Mouse (Mus musculus) adrenal gland, adult 18-20 months (tissue): ENCODE results near the gene Mrrf. TPM values are rescaled to one million over a fixed set of nuclear protein-coding genes. Genes with fewer than 3 reads are reported as not detected.

ENCODE experiments used
- DNase-seq, 2 experiments: peaks; one replicate each; pipeline ENCODE4 v3.0.0; 2021 to 2022; ENCODE audit warnings: low spot score in 2 of 2
- total RNA-seq, 2 experiments: library from RNA; stranded (reverse); gene quantifications; 1 replicate in 1 of 2; 2 replicates in 1 of 2; pipeline ENCODE4 v1.2.3; 2021

Mrrf gene
- total RNA-seq, 2 experiments from 2014 or later, result 26.0 to 30.6 TPM

- DNase-seq, result no peak
Observed at GRCm38 (mm10) chr2:36198882-36199262, 62.7 kb downstream of the Mrrf start.

- DNase-seq, result no peak
Observed at GRCm38 (mm10) chr2:36200813-36201212, 64.6 kb downstream of the Mrrf start.

GRCm38 (mm10) chr2:36201756-36202610 lies 65.8 kb downstream of the Mrrf start:
- no peak for DNase-seq

- no peak for DNase-seq
Observed at GRCm38 (mm10) chr2:36202611-36202880, 66.4 kb downstream of the Mrrf start.

DNA sequence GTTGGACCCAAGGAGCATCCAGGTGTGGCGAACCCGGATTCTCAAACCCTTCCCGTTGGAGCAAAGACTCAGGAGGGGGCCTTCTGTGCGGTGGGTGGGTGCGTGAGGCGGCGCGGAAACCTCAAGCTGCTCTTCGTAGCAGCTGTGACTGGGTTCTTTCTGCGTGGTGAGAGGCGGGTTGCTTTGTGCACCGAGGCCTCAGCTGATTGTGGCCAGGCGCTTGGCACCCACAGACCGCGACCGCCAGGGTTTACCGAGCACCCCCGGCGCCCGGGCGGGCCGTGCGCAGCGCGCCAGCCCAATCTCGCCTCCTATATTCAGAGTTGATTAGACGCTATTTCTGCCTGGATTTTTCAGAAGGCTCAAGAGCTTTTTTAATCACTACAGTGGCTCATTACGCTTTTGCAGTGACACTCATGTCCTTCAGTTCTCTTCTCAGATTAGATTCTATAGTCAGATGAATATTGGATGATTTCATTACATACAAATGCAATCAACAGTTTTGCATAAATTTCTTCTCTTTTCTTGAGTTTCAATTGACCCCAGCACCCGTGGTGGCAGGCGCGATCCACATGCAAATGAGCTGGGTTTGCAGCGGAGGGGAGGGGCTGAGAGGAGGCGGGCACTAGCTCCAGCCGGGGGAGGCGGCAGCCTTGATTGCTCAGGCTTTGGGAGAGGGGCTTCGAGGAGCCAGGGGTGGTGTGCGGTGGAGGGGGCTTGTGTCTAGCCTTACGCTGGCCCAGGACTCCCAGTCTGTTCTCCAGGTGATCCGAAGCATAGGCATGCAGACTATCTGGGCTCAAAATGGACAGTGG lies 67.0 kb downstream of the Mrrf start:
- peak in 1 of 2 experiments; percentile 18 for DNase-seq

DNA sequence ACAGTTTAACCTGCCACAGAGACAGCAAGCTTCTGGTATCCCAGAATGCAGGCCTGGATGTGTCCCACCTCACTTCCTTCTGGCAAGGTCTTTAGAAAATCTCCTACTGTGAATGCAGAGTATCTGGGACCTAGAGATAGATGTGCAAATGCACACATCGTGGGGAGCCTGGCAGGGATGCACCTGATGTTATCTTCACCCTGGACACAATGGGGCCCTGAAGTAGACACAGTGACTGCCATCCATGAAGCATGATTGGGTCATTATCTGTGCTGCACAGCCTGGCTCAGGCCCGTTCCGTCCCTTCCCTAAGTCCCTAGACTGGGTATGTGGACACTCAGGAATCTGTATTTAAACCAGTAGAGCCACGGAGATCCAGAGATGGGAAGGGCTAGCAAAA lies 68.4 kb downstream of the Mrrf start:
- no peak for DNase-seq

DNA sequence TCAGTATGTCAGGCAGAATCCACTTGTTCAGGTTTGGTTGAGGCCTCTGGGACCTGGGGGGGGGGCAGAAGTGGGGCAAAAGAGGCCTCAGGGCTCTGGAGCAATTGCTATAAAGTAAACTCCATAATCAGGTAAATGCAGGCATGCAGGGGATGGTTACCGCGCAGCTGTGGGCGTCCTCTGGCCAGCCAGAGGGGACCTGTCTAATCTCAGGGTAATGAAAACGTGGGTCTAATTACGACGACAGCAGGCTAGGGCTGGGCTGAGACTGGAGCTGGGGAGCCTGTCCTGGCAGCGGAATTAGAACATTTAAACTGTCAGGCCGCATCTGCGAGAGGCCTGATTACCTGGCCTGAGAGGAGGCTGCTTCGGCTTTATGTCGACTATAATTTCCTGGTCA lies 70.9 kb downstream of the Mrrf start:
- DNase-seq, result no peak

DNA sequence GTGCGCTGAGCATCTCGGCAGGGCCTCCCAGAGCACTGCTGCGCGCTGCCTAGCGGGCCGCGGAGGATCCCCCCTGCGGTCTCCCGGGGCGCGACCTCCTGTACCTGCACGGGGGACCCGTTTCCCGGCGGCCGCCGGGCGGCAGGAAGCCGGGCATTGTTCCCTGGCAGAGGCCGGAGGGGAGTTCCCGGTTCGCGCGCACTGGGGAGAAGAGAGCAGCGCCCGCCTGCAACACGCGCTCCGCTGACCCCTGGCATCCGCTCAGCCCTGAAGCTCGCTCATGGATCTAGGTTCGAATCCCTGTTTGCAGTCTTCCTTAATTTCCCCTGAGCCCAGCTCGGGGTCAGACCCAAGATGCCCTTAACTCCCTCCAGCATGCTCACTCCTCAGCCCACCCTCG lies 74.6 kb downstream of the Mrrf start:
- DNase-seq, result no peak

- no peak for DNase-seq
Observed at GRCm38 (mm10) chr2:36211785-36212184, 75.6 kb downstream of the Mrrf start.

- no peak for DNase-seq
Observed at GRCm38 (mm10) chr2:36213108-36213507, 76.9 kb downstream of the Mrrf start.

GRCm38 (mm10) chr2:36214023-36214422 lies 77.8 kb downstream of the Mrrf start:
- DNase-seq, result peak; percentile 86 to 88

DNA sequence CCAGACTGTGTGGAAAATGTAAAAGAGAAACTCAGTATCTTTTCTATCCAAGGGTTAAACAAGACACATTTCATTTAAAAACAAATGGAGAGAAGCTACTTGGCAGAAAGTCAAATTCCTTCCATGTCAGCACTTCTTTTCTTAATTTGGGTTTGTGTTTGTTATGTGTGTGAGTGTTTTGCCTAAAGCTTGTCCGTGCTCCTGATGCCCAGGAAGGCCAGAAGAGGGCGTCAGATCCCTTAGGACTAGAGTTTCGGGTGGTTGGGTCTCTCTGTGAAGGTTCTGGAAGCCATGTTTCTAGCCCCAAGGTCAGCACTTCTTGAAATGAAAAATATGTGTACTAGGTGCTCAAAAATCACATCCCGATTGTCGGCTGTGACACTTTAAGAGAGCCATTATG lies 78.2 kb downstream of the Mrrf start:
- DNase-seq, result no peak

- DNase-seq, result no peak
Observed at GRCm38 (mm10) chr2:36215203-36215739, 79.1 kb downstream of the Mrrf start.

DNA sequence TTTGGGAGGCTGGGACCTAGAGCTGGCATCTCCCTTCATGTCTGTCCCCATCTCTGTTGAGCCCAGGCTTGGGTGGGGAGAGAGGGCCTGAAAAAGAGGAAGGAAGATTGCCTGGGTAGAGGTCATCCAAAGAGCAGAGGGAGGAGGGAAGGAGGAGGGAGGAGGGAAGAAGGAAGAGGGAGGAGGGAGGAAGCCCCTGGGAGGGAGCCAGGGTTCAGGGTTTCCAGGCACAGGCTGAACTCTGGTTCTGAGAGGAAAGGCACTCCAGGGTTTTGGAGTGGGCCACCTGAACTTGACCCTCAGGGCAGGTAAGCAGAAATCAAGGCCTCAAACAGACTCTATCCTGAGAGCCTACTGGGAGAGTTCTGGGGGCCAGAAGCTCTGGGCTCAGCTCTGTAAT lies 80.4 kb downstream of the Mrrf start:
- no peak for DNase-seq

DNA sequence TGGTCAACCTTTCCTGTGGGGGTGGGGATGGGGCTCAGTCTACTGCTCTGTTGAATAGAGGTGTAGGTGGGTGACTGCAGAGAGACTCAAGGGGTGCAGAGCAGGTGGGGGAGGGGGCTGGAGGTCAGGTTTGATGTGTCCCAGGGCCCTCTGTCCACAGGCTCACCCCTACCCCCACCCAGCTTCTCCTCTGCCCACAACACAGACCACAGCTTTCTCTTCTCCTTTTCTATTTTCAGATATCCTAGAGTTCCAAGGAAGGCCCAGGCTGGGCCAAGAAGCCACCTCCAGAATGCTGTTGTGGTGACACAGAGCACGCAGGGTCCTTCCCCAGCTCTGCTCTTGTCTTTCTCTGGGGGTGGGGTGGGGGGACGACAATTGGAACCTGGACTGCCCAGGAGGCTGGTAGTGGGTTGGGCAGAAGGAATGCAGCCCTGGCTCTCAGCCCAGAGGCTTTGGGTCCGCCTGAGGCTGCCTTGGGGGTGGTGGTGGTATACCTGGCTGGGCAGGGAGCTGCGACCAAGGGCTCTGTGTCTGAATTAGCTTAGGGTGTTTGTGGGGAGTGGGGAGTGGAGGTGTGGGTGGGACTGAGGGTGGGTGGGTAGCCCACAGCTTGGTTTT lies 80.9 kb downstream of the Mrrf start:
- no peak for DNase-seq

- no peak for DNase-seq
Observed at GRCm38 (mm10) chr2:36217692-36218233, 81.6 kb downstream of the Mrrf start.

DNA sequence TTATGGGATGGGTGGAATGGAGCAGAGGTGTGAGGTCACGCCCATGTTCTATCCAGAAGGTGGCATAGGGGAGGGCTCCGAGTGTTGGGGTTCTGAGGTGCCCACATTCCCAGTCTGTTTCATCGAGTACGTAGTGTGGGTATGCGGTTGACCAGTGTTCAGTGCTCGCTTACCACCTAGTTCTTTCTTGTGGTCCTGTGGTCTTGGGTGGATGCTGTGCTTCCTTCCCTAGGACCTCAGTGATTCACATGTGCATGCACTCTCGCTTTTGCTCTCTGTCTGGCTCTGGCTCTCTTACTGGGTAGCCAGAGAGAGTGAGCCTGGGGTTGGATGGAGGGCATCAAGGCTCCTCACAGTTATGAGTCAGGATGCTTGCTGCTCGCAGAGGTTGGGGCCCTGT lies 83.9 kb downstream of the Mrrf start:
- no peak for DNase-seq

GRCm38 (mm10) chr2:36220891-36221290 lies 84.7 kb downstream of the Mrrf start:
- no peak for DNase-seq

DNA sequence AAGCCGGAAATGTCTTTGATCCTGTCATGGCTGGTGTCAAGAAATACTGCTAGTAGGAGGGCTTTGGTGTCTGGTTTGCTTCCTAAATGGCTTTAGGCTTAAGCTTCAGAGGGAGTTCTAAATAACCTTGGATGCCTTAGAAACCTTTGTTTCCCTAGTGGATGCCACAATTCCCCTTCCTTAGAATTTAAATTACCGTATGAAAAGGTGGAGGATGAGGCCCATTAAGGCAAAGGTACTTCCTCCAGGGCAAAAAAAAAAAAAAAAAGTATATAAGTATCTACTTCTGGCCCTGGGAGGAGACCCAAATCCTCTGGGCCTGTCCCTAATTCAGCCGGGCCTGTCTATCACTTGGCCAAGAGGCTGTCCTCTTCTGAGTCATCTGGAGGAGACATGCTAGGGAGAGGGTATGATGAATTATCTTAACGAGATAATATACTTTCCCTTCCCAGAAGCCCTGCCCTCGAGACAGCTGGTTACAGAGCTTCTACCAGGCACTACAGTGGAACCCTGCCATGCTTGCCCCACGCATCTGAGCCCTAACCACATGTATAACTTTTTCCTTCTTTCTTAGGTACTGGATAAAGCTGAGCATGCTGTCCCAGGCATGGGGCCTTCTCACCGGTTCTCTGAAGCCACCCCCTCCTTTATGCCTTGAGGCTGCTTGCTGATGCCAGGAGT lies 86.1 kb downstream of the Mrrf start:
- DNase-seq, result no peak

- DNase-seq, result no peak
Observed at GRCm38 (mm10) chr2:36223436-36223835, 87.2 kb downstream of the Mrrf start.

GRCm38 (mm10) chr2:36224153-36224552 lies 88.0 kb downstream of the Mrrf start:
- no peak for DNase-seq
